Mouse (Mus musculus): ENCODE measurements around the gene Rps16.
A peak's percentile ranks its signal among the peaks of the same experiment; 100 is the strongest.

Rps16 gene

DNA sequence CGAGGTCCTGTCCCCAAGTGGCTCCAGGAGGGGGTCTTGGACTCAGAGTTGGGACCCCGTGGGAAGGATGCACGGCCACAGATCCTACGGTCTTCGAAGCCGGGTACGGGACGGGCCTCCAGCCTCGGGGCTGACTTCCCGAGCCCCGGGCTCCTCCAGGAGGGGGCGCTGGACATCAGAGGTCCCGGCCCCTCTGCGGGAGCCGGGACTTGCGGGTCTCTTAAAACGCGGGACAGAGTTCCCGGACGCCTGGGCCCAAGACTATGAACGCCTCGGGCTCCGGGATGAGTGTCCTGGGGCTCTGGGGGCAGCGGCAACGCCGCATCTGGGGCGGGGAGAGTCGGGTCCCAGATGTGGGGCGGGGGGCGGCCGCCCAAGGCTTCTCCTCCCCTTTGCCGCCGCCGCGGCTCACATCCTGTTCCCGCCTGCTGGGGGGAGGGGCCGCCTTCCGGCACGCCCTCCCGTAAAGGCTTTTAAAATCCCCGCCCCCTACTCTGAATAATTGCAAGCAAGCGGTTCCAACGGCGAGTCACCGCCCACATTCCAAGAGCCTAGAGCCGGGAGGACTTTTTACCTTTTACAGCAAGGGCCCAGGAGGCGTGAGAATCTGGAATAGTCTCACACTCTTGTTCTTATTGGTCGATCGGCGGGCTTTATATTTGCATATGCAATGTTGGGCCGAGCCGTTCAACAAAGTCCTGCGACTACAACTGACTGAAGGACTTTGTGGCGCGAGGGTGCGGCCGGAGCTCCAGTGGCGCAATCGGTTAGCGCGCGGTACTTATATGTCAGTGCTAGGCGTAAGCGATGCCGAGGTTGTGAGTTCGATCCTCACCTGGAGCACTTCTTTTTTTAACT, 22.0 kb downstream of the Rps16 start, which contains the start of gene Plekhg2:
Gene Plekhg2 (minus strand): TSS at position 349 of the 858 bp plus-strand sequence.
- peak; percentile 99 for DNase-seq (ENCODE audit: extremely low read depth, insufficient read length, low spot score)

DNA sequence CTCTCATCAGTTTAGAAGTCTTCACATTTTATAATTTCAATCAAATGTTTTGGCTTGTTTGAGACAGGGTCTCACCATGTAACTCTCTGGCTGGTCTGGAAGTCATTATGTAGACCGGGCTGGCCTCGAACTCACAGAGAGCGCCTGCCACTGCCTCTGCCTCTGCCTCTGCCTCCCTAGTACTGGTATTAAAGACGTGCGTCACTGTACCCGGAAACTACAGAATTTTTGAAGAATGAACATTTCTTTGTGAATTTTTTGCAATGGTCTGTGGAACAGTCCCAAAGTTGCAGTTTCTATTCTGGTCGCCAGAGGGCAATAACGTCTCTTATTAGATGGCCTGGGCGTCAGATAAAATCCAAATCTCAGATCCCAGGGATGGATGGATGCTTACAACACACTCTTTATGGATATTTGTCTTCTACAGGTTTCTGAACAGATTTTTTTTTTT, 22.7 kb downstream of the Rps16 start:
- no peak for DNase-seq (ENCODE audit: extremely low read depth, insufficient read length, low spot score)

DNA sequence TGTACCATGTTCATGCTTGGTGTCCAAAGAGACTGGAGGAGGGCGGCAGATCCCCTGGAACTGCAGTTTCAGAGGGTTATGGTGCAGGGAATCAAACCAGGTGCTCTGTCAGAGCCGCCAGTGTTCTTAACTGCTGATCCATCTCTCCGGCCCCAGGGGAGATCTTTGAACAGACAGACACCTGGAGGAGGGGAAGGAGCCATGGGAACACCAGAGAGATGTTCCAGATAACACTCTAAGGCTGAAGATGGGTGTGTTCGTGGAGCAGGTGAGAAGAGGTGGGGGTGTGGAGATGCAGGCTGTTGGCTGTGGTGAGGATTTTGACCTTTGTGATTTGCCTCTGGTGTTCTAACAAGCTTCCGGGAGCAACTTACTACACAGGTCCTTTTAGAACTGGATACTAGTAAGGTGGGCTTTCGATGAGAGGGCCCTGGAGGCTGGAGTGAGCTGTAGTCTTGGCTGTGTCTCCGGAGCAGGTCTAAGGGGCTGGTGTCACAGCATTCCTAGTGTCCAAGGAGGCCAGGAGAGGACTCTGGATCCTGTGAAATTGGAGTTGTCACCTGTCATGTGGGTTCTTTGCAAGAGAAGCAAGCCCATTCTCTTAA, 23.5 kb downstream of the Rps16 start:
- no peak for DNase-seq (ENCODE audit: extremely low read depth, insufficient read length, low spot score)

DNA sequence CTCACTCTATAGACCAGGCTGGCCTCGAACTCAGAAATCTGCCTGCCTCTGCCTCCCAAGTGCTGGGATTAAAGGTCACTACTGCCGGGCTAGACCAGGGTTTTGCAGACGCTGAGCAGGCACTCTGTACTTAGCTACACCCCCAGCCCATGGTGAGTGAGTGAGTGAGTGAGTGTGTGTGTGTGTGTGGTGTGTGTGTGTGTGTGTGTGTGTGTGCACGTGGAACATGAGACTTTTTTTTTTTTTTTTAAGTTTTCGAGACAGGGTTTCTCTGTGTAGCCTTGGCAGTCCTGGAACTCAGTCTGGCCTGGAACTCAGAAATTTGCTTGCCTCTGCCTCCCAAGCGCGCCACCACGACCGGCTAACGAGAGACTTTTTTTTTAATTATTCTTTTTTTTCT, 24.2 kb downstream of the Rps16 start:
- no peak for DNase-seq (ENCODE audit: extremely low read depth, insufficient read length, low spot score)

DNA sequence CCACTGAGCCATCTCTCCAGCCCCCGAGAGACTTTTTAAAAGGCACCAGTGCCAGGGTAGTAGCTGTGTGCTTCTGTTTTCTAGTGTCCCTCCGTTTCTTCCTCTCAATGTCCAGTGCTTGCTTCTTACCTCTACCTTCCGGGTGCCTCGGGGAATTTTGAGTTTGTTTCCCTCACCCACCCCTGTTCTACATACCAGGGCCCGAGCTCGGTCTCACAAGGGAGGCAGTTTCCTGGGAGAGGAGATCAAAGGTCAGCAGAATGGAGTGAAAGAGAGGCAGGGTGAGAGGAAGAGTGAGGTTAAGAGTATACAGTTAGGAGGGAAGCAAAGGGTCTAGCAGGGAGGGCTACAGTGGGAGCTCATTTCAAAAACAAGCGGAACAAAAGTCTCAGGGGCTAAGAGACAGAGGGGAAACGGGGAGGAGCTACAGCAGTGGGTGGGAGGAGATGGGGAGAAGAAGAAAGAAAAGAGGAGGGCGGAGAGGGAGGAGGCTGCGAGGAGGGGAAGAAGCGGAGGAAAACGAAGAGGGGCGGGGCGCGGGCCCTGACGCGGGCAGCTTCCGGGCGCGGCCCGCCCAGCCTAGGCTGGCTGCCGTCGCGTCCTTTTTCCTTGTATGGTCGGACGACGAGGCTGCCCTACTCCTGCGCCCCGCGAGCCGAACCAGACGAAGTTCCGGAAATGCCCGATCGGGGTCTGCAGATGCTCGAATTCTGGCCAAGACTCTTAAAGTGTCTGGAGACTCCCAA, 24.9 kb downstream of the Rps16 start:
- peak; percentile 94 for DNase-seq (ENCODE audit: extremely low read depth, insufficient read length, low spot score)

DNA sequence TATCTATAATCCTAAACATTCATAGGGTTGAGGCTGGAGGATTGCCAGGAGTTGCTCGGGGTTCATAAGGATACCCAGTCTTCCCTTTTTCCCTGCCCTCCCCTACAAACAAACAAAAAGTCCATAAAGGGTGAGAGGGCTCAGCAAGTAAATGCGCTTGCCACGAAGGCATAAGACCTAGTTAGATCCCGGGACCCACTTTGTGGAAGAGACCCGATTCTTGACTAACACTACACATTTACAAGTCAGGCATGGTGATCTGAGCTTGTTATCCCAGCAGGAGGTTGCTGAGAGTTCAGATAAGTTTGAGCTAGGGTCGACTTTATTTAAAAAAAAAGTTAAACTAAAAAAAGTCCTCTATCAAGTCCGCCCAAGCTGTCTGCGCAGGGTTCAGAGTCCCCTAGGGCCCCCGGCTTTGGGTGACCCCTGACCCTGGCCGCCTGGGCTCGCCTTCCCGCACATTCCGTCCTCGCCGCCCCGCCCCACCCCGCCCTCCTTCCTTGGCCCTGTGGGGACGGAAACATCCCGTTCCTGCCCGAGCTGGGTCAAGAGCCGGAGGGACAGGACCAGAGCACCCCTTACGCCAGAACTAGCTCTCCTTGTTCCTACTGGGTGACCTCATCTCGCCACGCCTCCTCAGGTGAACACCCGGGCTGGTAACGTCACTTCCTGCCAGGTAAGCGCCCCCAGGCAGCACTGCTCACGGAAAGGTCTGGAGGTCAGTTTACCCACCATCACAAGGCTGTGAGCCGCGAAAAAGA, 25.7 kb downstream of the Rps16 start:
- DNase-seq (ENCODE audit: extremely low read depth, insufficient read length, low spot score) = peak; percentile 83

DNA sequence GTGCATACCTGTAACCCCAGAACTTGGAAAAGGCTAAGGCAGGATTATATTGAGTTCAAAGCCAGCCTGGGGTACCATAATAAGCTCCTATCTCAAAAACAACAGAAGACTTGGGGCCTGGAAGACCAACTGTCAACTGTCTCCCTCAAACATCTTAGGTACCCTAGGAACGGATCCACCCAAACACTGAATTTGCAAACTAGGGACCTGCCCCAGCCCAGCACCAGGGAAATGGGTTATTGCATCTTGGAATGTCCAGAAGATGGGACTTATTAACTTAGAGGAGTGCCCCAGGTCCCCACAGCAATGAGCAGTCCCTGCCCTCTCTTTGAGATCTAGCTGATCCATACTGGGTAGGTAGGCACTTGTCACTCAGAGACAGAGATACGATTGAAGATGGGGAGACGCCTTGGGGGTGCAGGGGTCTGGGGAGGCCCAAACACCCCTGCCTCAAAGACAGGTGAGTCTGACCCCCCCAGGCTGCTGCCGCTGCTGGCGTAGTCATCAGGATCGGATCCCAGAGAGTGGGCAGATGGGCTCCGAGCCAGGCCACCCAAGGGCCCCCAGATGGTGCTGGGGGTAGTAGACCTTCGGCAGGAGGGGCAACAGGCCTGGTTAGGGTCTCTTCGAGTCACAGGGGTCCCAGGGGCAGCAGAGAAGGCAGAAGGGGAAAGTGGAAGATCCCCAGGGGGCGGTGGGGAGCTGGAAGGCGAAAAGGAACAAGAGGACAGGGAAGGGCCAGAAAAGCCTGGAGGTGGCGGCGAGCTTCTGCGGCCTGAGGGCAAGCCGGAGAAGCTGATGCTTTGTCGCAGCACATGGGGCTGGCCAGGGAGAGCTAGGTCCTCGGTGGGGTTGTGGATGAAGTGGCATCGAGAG, 27.0 kb downstream of the Rps16 start:
- DNase-seq (ENCODE audit: extremely low read depth, insufficient read length, low spot score) = no peak

DNA sequence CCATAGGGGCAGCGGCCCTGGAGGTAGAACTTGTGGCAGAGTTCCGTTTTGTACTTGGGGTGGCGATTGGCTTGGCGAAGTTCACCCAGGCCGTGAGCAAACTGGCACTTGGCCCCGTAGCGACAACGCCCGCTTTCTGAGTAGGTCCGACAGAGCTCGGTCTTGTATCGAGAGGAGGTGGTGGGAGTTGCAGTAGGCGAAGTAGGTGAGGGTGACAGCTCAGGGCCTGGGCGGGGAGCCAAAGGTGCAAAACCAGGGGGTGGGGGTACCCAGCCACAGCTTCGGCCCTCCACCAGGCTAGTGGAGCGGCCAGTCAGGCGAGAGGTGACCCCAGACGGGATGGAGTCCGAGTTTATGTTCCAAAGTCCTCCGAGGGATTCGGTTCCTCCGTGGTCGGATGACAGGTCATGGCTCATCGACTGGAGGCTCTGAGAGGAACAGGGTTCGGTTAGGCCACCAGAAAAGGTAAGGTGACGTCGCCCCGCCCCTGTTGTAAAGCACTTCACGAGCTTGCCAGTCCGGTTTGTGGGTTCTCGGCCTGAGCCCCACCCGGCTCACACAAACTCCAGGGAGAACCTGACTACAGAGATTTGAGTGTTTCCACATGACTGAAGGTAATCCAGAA, 27.7 kb downstream of the Rps16 start:
- peak; percentile 74 for DNase-seq (ENCODE audit: extremely low read depth, insufficient read length, low spot score)

DNA sequence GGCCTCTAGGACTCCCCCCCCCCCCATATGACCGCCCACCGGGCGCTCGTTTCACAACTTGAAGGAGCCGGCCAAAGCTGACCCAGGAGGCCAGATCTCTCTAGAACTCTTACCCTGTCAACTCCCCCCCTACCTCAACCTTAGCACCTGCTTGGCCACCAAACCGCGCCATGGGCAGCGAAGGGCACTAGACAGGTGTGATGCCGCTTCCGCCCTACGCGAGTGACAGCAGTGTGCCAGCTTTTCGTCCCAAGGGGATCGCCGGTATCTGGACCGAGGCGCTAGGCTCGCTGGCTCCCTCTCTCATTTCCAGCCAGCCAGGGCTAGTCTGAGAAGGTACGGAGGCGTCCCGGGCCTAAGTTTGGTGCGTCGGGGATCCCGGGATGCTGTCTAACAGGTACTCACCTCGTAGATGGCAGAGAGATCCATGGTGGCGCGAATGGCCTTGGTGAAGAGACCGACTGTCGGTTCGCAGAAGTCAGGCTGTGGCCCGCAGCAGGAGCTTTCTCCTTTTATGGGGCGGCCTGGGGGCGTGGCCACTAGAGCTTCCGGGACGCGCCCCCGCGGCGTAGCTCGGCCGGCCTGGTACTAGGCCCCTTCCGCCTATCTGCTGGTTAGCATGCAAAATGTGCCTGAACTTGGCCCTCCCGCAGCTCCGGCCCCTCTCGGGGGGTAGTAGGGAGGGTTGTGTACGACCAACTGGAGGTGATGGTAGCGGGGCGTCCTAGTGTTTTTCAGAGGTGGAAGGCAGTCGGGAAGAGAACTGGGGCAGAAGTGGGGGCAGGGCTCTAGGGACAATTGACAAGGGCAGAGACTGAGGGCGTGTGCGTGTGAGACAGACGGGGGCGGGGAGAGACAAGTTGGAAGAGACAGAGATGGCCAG, 28.6 kb downstream of the Rps16 start:
- DNase-seq (ENCODE audit: extremely low read depth, insufficient read length, low spot score) = peak; percentile 93

DNA sequence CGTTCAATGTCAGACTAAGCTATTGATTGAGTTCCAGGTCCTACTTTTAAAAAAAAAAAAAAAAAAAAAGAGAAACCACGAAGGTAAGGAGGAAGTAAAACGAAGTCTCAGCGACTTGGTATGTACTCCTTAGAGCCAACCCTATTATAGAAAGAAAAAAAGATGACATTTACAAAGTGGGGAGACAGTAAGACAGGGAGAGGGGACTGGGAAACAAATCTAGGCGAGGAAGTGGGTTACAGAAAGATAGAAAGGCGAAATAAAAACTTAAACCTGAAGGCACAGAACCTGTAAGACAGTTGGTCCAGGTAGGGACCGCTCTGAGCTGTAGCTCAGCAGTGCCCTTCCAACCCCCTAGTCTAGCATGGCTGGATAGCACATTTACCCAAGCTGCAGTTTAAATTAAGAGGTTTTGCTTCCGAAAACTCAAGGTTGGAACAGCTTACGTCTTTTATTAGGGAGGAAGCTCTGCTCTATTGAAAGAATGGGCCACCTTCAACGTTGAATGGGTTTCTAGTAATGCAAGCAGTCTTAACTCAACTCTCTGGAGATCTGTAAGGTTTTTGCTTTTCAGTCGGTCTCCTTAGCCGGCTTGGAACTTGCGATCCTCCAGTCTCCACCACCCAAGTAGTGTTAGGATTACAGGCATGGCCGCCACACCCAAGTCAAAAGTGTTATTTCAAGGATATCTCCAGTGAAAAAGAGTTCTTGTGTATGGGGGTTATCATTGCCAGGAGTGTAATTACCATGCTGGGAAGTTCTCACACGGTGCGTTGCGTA, 30.0 kb downstream of the Rps16 start, which contains the start of gene Zfp36:
Gene Zfp36 (minus strand): TSS at position 17 of the 780 bp plus-strand sequence.
- DNase-seq (ENCODE audit: extremely low read depth, insufficient read length, low spot score) = no peak

DNA sequence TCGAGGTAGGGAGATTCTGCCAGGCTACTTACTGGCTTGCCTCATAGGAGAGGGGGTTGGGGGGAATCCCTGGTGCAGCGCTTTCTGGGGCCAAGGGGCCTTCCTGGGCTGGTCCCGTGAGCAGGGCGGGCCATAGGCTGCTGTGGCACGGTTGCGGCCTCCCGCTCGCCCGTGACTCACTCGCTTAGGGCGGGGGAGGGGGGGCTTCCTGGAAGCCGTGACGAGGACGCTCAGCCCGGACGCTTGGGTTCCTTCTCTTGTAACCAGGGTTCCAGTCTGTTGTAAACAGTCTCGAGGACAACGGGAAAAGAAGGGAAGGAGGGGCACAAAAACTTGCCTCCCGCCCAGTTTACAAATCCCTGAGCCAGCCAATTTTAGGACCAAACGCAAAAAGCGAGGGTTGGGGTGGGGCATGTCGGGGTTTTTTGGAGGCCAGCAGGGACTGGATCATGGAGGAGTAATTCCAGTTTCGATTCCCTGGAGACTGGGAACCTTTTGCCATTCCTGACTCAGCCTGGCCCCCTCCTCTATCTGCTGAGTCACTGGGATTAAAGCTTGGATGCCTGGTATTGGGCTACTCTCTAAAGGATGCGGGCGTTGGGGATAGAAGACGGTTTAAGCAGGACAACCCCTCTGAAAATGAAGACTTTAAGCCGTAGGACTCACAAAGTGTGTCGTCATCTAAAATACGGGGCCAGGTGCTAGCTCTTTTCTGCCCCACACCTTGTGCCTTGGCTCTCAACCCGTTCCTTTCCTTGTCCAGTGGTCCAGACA, 30.8 kb downstream of the Rps16 start:
- peak; percentile 87 for DNase-seq (ENCODE audit: extremely low read depth, insufficient read length, low spot score)

DNA sequence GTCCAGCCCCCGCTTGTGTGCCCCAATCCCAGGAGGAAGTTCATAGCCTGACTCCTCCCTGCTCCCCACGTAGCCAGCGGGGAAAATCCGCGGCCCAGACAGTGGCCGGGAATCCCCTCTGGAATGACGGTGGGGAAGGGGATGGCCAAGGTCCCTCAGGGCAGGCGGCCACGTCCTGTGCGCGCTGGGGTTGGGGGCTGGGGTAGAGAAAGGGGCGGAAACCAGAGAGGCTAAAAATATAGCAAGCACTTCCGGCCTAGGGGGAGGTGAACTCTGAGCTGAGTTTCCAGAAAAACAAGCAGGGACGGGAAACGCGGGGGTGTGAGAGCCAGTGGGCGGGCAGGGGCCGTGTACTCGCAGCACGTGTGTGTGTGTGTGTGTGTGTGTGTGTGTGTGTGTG, 31.5 kb downstream of the Rps16 start:
- peak; percentile 82 for DNase-seq (ENCODE audit: extremely low read depth, insufficient read length, low spot score)

DNA sequence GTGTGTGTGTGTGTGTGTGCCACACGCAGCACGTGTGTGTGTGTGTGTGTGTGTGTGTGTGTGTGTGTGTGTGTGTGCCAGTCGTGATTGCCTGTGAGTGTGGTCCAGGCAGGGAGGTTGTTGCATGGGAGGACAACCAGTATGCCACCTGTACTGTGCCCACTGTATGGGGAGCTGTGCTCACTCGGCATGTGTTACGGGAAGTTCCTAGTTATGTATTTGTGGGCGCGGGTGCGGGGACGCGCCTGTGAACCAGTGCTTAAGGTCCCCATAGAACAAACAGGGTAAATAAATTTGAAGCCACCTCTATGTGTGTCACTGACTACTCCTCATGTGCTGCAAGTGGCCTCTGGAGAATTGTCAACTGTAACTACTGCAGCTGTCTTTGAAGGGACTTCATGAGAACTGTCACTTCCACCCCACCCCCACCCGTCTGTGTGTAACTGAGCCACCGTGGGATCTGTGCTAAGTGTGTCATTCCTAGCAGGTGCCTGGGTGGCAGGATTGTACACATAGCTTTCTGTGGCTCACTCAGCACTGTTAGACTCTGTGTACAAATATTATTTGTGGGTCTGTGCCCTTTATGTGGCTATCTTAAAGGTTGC, 32.0 kb downstream of the Rps16 start:
- DNase-seq (ENCODE audit: extremely low read depth, insufficient read length, low spot score) = no peak

DNA sequence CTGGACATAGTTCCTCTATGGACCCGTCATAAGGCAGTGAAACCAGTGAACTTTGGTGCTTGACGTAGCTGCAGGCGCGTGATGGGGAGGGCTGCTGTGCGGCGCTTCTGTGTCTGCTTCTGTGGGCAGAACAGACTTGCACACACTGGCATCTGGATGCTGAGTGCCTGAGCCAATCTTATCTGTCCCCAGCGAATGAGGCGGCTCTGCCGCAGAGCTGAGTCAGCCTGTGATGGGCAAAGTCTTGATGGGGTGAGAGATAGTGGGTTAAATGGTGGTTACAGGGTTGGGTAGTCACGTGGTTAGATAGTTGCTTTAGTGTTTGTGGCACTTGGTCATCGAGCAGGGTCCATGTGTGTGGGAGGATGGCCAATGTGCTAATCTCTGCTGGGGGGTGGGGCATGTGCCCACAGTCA, 32.5 kb downstream of the Rps16 start:
- DNase-seq (ENCODE audit: extremely low read depth, insufficient read length, low spot score) = peak; percentile 75

DNA sequence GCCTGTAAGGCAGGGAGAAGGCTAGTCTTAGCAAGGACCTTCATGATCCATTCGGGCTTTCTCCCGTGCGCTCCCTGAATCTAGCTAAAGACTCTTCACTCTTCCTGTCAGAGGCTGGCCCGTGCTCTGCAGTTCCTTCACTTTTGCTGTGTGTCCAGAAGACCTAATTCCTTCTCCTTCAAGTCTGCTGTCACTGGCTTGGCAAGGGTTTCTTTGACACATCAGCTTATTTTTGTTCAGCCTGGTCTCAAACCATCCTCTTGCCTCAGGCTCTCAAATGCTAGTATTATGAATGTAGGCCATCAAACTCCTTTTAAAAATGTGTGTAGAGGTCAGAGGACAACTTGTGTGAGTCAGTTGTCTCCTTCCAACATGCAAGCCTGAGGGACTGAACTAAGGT, 33.2 kb downstream of the Rps16 start:
- DNase-seq (ENCODE audit: extremely low read depth, insufficient read length, low spot score) = no peak

DNA sequence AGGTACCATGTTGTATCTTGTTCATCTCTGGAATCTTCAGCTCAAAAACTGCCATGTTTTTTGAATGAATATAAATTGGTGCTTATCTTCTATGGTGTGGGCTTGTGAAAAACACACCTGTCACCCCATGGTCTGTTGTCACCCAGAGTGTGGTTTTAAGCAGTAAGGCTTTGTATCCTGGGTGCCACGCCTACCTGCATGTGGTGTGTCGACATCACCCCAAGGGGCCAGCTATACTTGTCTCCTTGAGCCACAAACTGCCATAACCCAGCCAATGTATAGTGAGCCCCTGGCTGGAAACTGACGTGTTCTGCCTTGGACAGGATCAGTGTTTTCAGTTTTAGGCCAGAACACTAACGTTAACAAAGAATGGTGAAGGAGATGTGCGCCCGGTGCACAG, 33.7 kb downstream of the Rps16 start:
- DNase-seq (ENCODE audit: extremely low read depth, insufficient read length, low spot score) = no peak
